Mouse (Mus musculus): ENCODE measurements around the gene Gm17359. TPM values are rescaled to one million over a fixed set of nuclear protein-coding genes. Genes with fewer than 3 reads are reported as not detected.
"Not testable (repeated sequence)": the region's sequence is repeated elsewhere in the genome, so short reads cannot be mapped to it uniquely, and the experiment has no call there.

The Gm17359 gene
- total and polyA plus RNA-seq, 2 experiments from 2014 or later: not detected

- Histone ChIP-seq H3K36me3 (ENCODE audit: insufficient read depth, low read length) (no peaks in the 10 kb centered on the region), H3K4me3 (ENCODE audit: low read depth, low read length) (no peak overlapping the region), H3K27ac (ENCODE audit: low read depth, low read length) (no peak overlapping the region), H3K27me3 (ENCODE audit: insufficient read depth, low read length) (no peaks in the 10 kb centered on the region), H3K4me1 (ENCODE audit: insufficient read depth, low read length) (no peaks in the 10 kb centered on the region), H3K4me2 (ENCODE audit: low read depth, low read length, poor library complexity, severe bottlenecking) (no peak overlapping the region), H3K9ac (replicated peaks; ENCODE audit: low read length, poor library complexity, severe bottlenecking) (no peak overlapping the region), H3K9me3 (ENCODE audit: low read length) (no peaks in the 10 kb centered on the region)
- ATAC-seq (ENCODE audit: low FRiP score): no peak
- 78% methylated on average over 4 of the region's 4 CpGs for WGBS
- DNase-seq (ENCODE audit: low spot score): no peak
- no peak; the same call in 1 of the 2 replicates for TF ChIP-seq CTCF (IDR thresholded peaks at IDR 0.05)
These were observed 107.4 kb downstream of the Gm17359 start for GRCm38 (mm10) chr3:79443850-79444249.

- WGBS: 86% methylated on average over 8 of the region's 8 CpGs
- ATAC-seq (ENCODE audit: low FRiP score) (no peak), DNase-seq (ENCODE audit: low spot score) (no peak)
- Histone ChIP-seq H3K4me1 (ENCODE audit: insufficient read depth, low read length) (no peaks in the 10 kb centered on the region), H3K4me3 (ENCODE audit: low read depth, low read length) (no peak overlapping the region), H3K4me2 (ENCODE audit: low read depth, low read length, poor library complexity, severe bottlenecking) (no peak overlapping the region), H3K9me3 (ENCODE audit: low read length) (no peaks in the 10 kb centered on the region), H3K27ac (ENCODE audit: low read depth, low read length) (no peak overlapping the region), H3K36me3 (ENCODE audit: insufficient read depth, low read length) (no peaks in the 10 kb centered on the region), H3K27me3 (ENCODE audit: insufficient read depth, low read length) (no peaks in the 10 kb centered on the region), H3K9ac (replicated peaks; ENCODE audit: low read length, poor library complexity, severe bottlenecking) (no peak overlapping the region)
- no peak for TF ChIP-seq CTCF (IDR thresholded peaks at IDR 0.05)
These were observed 108.6 kb downstream of the Gm17359 start for GRCm38 (mm10) chr3:79445041-79445440.

- H3K4me2 ChIP-seq (ENCODE audit: low read depth, low read length, poor library complexity, severe bottlenecking): no peak overlapping the region
- 92% methylated on average over 4 of the region's 4 CpGs for WGBS
- no peaks in the 10 kb centered on the region for H3K27me3 ChIP-seq (ENCODE audit: insufficient read depth, low read length)
- no peaks in the 10 kb centered on the region for H3K9me3 ChIP-seq (ENCODE audit: low read length)
- no peaks in the 10 kb centered on the region for H3K4me1 ChIP-seq (ENCODE audit: insufficient read depth, low read length)
- DNase-seq (ENCODE audit: low spot score) (no peak), ATAC-seq (ENCODE audit: low FRiP score) (no peak)
- H3K4me3 ChIP-seq (ENCODE audit: low read depth, low read length): no peak overlapping the region
- H3K27ac ChIP-seq (ENCODE audit: low read depth, low read length): no peak overlapping the region
- no peaks in the 10 kb centered on the region for H3K36me3 ChIP-seq (ENCODE audit: insufficient read depth, low read length)
- TF ChIP-seq CTCF (IDR thresholded peaks at IDR 0.05): no peak
- H3K9ac ChIP-seq (replicated peaks; ENCODE audit: low read length, poor library complexity, severe bottlenecking): no peak overlapping the region
These were observed 109.7 kb downstream of the Gm17359 start for GRCm38 (mm10) chr3:79446124-79446523.

- H3K27me3 ChIP-seq (ENCODE audit: insufficient read depth, low read length); H3K4me3 ChIP-seq (ENCODE audit: low read depth, low read length); H3K36me3 ChIP-seq (ENCODE audit: insufficient read depth, low read length); H3K9me3 ChIP-seq (ENCODE audit: low read length); H3K4me2 ChIP-seq (ENCODE audit: low read depth, low read length, poor library complexity, severe bottlenecking); H3K27ac ChIP-seq (ENCODE audit: low read depth, low read length); DNase-seq (ENCODE audit: low spot score); H3K9ac ChIP-seq (replicated peaks; ENCODE audit: low read length, poor library complexity, severe bottlenecking); H3K4me1 ChIP-seq (ENCODE audit: insufficient read depth, low read length); ATAC-seq (ENCODE audit: low FRiP score): not testable (repeated sequence)
- 79% methylated on average over 3 of the region's 3 CpGs for WGBS
These were observed 110.2 kb downstream of the Gm17359 start for GRCm38 (mm10) chr3:79446648-79447047.

- no peak overlapping the region for H3K4me2 ChIP-seq (ENCODE audit: low read depth, low read length, poor library complexity, severe bottlenecking)
- H3K27me3 ChIP-seq (ENCODE audit: insufficient read depth, low read length): no peaks in the 10 kb centered on the region
- no peak overlapping the region for H3K9ac ChIP-seq (replicated peaks; ENCODE audit: low read length, poor library complexity, severe bottlenecking)
- H3K9me3 ChIP-seq (ENCODE audit: low read length): no peaks in the 10 kb centered on the region
- WGBS: 86% methylated on average over 5 of the region's 5 CpGs
- TF ChIP-seq CTCF (IDR thresholded peaks at IDR 0.05): no peak
- ATAC-seq (ENCODE audit: low FRiP score): no peak
- DNase-seq (ENCODE audit: low spot score): no peak
- no peak overlapping the region for H3K27ac ChIP-seq (ENCODE audit: low read depth, low read length)
- no peak overlapping the region for H3K4me3 ChIP-seq (ENCODE audit: low read depth, low read length)
- H3K36me3 ChIP-seq (ENCODE audit: insufficient read depth, low read length): no peaks in the 10 kb centered on the region
- H3K4me1 ChIP-seq (ENCODE audit: insufficient read depth, low read length): no peaks in the 10 kb centered on the region
These were observed 112.0 kb downstream of the Gm17359 start for GRCm38 (mm10) chr3:79448421-79448820.

- Histone ChIP-seq H3K36me3 (ENCODE audit: insufficient read depth, low read length) (no peaks in the 10 kb centered on the region), H3K9ac (replicated peaks; ENCODE audit: low read length, poor library complexity, severe bottlenecking) (no peak overlapping the region), H3K4me3 (ENCODE audit: low read depth, low read length) (no peak overlapping the region), H3K27ac (ENCODE audit: low read depth, low read length) (no peak overlapping the region), H3K4me1 (ENCODE audit: insufficient read depth, low read length) (no peaks in the 10 kb centered on the region), H3K4me2 (ENCODE audit: low read depth, low read length, poor library complexity, severe bottlenecking) (no peak overlapping the region), H3K9me3 (ENCODE audit: low read length) (no peaks in the 10 kb centered on the region), H3K27me3 (ENCODE audit: insufficient read depth, low read length) (no peaks in the 10 kb centered on the region)
- no peak for TF ChIP-seq CTCF (IDR thresholded peaks at IDR 0.05)
- DNase-seq (ENCODE audit: low spot score) (no peak), ATAC-seq (ENCODE audit: low FRiP score) (no peak)
- 80% methylated on average over 7 of the region's 7 CpGs for WGBS
These were observed 112.9 kb downstream of the Gm17359 start for GRCm38 (mm10) chr3:79449361-79449760.
